Mouse (Mus musculus) liver, adult 2 months (tissue): ENCODE measurements around the gene Smtn.

Source experiments
- CTCF ChIP-seq: fragments of 200-500 bp; IDR thresholded peaks from 2 replicates; pipeline ENCODE4 v1.5.1; 2011; ENCODE audit warnings: low read depth, low read length, control low read depth
- POLR2A ChIP-seq: fragments of 200-500 bp; IDR thresholded peaks from 2 replicates; pipeline ENCODE4 v1.6.1; 2011; ENCODE audit warnings: low read length, control low read depth; ENCODE audit not compliant: insufficient read depth; ENCODE audit errors: extremely low read depth

- TF ChIP-seq POLR2A (no peak), CTCF (no peak)
Measured at GRCm38 (mm10) chr11:3508226-3508625, 32.2 kb downstream of the Smtn start.
